Mouse (Mus musculus) cortical plate, adult 2 months (tissue): ENCODE measurements around the gene Vmn1r7.
"Not testable (repeated sequence)": the region's sequence is repeated elsewhere in the genome, so short reads cannot be mapped to it uniquely, and the experiment has no call there.

Source experiments
- CTCF ChIP-seq: fragments of 200-500 bp; IDR thresholded peaks from 2 replicates; pipeline ENCODE4 v1.5.1; 2011; ENCODE audit warnings: mild to moderate bottlenecking, control low read depth, low read length; ENCODE audit not compliant: insufficient read depth; ENCODE audit errors: extremely low read depth
- POLR2A ChIP-seq: fragments of 200-500 bp; IDR thresholded peaks from 2 replicates; pipeline ENCODE4 v1.6.1; 2011; ENCODE audit warnings: mild to moderate bottlenecking, low read length, control low read depth; ENCODE audit not compliant: insufficient read depth; ENCODE audit errors: extremely low read depth

DNA sequence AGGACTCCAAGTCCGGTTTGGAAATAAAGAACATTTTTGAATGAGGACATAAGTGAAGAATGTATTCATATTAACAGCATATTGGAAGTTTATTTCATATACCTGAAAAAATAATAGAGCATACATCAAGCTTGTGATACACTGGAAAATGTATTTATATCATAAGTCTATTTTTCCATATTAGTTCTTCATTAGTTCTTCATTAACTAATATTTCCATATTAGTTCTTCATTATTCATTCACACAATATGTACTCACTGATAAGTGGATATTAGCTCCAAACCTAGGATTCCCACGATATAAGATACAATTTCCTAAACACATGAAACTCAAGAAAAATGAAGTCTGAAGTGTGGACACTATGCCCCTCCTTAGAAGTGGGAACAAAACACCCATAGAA lies at the start of gene Vmn1r7:
- not testable (repeated sequence) for TF ChIP-seq POLR2A, CTCF
